Mouse (Mus musculus): Measurements from ENCODE around the gene Ikbke. TPM values are rescaled to one million over a fixed set of nuclear protein-coding genes. Genes with fewer than 3 reads are reported as not detected.
"Not testable (repeated sequence)": the region's sequence is repeated elsewhere in the genome, so short reads cannot be mapped to it uniquely, and the experiment has no call there.

Gene Ikbke
- 0.83 and 0.92 TPM in 2 replicates for polyA plus RNA-seq (2015; fragmentation: Nextera tagmentation; extraction: Ambion mirVana)

DNA sequence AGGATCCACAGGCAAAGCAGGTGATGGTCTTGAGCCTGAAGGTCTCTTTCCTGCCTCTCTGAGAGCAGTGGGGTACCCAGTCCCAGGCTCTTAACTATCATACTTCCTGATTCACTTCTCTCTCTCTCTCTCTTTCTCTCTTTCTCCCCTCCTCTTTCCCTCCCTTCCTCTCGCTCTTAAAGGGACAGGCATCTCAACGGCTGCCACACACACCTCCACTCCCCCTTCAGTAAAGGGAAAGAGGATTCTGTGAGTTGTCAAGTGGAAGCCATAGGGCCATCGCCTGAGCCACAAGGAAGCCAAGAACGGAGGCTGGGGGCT lies at the start of gene Ikbke:
Ikbke (minus strand) TSS at position 151 of the 321 bp plus-strand sequence.
- Histone ChIP-seq H3K9ac (no peak within 1 kb of the TSS), H3K4me3 (no peak within 1 kb of the TSS), H3K4me2 (no peak within 1 kb of the TSS)

DNA sequence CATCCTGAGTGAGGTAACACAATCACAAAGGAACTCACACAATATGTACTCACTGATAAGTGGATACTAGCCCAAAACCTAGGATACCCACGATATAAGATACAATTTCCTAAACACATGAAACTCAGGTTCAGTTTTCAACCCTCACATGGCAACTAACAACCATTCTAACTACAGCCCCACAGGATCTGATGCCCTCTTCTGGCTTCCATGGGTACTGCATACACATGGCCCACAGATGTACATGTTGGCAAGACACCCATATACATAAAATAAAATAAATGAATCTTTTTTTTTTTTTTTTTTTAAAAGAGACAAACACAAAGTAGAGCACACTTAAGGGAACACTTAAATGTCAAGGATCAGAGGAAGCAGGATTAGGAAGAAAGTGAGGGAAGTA lies 49.7 kb upstream of the Ikbke start:
- not testable (repeated sequence) for H3K4me1 ChIP-seq; ATAC-seq (replicated peaks); H3K9me3 ChIP-seq; H3K4me3 ChIP-seq; H3K27me3 ChIP-seq (replicated peaks); H3K4me2 ChIP-seq; H3K27ac ChIP-seq; H3K9ac ChIP-seq
- peaks cover 20% of the 10 kb centered on the region for H3K36me3 ChIP-seq (replicated peaks)
- WGBS: 90% methylated on average over 1 of the region's 1 CpGs

More for the DNA sequence above, at the start of gene Ikbke:
- WGBS: 47% methylated on average over 4 of the region's 4 CpGs
- Histone ChIP-seq H3K36me3 (replicated peaks) (no peaks in the 10 kb centered on the region), H3K4me1 (0 out of 2 replicates have a peak, but pooled peaks cover 5% of the 10 kb centered on the region), H3K9me3 (no peaks in the 10 kb centered on the region), H3K27ac (no peak within 1 kb of the TSS), H3K27me3 (replicated peaks) (no peaks in the 10 kb centered on the region)
- ATAC-seq (replicated peaks): no peak

DNA sequence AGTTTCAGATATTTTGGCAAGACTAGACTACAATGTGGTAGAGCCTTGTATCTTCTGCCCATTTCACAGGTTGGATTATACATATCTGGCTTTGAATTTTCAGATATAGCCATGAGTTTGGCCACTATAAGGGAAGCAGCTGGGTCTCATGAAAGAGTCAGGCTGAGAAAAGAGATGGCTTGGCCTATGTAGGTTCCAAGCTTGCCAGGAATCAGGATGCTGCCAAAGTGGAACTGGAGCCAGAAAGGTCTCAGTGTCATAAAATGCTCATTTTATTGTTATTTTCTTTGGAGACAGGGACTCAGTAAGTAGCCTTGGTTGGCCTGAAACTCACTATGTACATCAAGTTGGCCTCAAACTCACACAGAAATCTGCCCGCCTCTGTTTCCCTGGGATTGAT lies 47.8 kb upstream of the Ikbke start:
- no peak overlapping the region for H3K4me2 ChIP-seq
- 100% methylated on average over 1 of the region's 1 CpGs for WGBS
- ATAC-seq (replicated peaks): no peak

DNA sequence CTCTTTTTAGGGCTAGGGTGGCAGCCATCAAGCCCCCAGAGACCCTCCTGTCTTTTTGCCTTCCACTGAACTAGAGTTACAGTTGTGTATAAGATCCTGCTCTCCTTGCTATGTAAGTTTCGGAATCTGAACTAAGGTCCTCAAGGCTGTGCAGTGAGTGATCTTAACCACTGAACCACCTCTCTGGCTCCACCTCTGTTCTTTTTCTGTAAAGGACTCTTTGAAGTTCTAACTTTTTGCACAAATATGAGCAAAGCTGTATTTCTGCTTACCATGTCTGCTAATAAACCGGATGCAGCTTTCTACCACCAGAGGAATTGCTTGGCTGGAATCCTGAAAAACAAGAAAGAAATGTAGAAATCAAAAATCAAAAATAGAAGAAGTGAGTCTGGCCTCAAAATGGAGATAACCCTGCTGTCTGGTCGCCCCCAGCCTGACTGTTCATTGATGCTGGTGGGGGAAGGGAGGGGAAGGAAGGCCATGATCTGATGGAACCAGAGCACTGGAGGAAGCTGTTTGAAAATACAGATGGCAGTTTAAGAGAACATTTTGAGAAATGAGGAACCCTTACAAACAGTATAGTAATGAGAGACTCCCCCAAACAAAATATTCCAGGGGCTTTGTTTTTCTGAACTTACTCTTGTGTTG lies 45.5 kb upstream of the Ikbke start:
- Histone ChIP-seq H3K27me3 (replicated peaks) (no peaks in the 10 kb centered on the region), H3K4me2 (no peak overlapping the region), H3K27ac (no peak overlapping the region), H3K4me3 (no peak overlapping the region), H3K9me3 (no peaks in the 10 kb centered on the region), H3K9ac (no peak overlapping the region), H3K4me1 (no peaks in the 10 kb centered on the region), H3K36me3 (replicated peaks) (peaks cover 20% of the 10 kb centered on the region)
- WGBS: 91% methylated on average over 3 of the region's 3 CpGs
- no peak for ATAC-seq (replicated peaks)

More for the DNA sequence above, 47.8 kb upstream of the Ikbke start:
- H3K9ac ChIP-seq: no peak overlapping the region
- H3K9me3 ChIP-seq: no peaks in the 10 kb centered on the region
- H3K4me3 ChIP-seq: no peak overlapping the region
- H3K4me1 ChIP-seq: no peaks in the 10 kb centered on the region
- peaks cover 20% of the 10 kb centered on the region for H3K36me3 ChIP-seq (replicated peaks)
- H3K27ac ChIP-seq: no peak overlapping the region
- no peaks in the 10 kb centered on the region for H3K27me3 ChIP-seq (replicated peaks)

DNA sequence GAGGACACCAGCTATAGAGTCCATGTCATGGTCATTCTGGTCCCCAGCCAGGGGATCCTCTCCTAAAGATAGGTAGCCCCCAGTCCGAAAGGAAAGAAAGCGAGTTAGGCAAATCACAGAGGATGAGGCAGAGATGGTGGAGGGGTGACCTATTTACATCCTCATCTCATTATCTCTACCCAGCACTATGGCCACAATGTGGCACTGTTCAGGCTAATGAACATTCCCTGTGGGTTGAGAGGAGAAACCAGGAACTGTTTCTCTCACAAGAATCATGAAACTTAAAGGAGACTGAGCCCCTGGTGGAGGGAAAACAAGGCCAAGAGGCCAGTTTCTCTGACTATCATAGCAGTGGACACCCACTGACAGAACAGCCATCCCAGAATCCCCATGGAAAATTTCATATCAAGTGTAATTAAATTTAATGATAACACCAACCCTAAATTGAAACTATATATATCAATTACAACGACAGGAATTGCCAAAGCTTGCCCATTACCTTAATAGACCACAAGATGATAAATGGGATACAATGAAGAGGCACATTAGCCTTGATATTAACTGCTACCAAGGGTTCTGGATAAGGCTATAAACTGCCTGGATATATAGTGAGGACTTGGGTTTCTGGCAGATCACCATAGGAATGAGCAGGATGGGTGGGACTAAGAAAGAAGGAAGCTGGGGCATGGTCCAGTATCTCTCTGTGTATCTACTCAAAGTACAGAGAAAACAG lies 40.4 kb upstream of the Ikbke start:
- Histone ChIP-seq H3K27ac (no peak overlapping the region), H3K9me3 (no peaks in the 10 kb centered on the region), H3K4me3 (no peak overlapping the region), H3K4me1 (no peaks in the 10 kb centered on the region), H3K9ac (no peak overlapping the region), H3K27me3 (replicated peaks) (no peaks in the 10 kb centered on the region), H3K4me2 (no peak overlapping the region), H3K36me3 (replicated peaks) (peaks cover 29% of the 10 kb centered on the region)
- ATAC-seq (replicated peaks): no peak
- WGBS: 88% methylated on average over 3 of the region's 3 CpGs

DNA sequence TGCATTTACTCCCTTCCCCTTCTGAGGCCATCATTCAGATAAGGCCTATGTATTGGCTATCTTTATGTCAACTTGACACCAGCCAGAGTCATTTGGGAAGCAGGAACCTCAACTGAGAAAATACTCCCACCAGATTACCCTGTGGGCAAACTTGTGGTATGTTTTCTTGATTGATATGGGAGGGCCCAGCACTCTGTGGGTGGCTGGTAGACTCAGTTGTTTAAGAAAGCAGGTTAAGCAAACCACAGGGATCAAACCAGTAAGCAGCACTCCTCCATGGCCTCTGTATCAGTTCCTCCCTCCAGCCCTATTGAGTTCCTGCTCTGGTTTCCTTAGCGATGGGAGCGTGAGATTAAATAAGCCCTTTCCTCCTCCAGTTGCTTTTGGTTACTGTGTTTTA lies 39.0 kb upstream of the Ikbke start:
- no peak for ATAC-seq (replicated peaks)
- no peaks in the 10 kb centered on the region for H3K4me1 ChIP-seq
- no peak overlapping the region for H3K27ac ChIP-seq
- H3K36me3 ChIP-seq (replicated peaks): peaks cover 33% of the 10 kb centered on the region
- H3K9ac ChIP-seq: no peak overlapping the region
- 92% methylated on average over 2 of the region's 2 CpGs for WGBS
- no peaks in the 10 kb centered on the region for H3K9me3 ChIP-seq
- no peak overlapping the region for H3K4me2 ChIP-seq
- H3K27me3 ChIP-seq (replicated peaks): no peaks in the 10 kb centered on the region
- H3K4me3 ChIP-seq: no peak overlapping the region

DNA sequence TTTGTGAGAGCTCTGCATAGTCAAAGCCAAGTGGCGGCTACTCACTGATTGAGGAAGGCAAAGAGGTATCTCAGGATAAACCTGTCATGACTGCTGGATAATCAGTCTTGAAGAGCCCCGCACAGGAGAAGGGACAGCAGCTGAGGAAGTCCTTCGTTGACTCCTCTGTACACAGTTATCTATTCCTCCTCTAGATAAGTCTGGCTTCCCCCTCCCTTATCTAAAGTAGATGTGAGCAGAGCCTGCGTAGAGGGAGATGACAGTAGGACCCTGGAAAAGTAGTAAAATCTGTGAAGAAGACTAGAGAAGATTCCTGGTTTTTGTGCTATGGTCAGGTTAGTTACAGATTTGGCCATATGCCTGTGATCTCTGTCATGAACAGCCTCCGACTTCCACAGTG lies 38.2 kb upstream of the Ikbke start:
- H3K27me3 ChIP-seq (replicated peaks): no peaks in the 10 kb centered on the region
- H3K4me1 ChIP-seq: no peaks in the 10 kb centered on the region
- ATAC-seq (replicated peaks): no peak
- 92% methylated on average over 5 of the region's 5 CpGs for WGBS
- H3K36me3 ChIP-seq (replicated peaks): peaks cover 40% of the 10 kb centered on the region
- no peak overlapping the region for H3K4me2 ChIP-seq
- no peak overlapping the region for H3K9ac ChIP-seq
- H3K27ac ChIP-seq: no peak overlapping the region
- no peaks in the 10 kb centered on the region for H3K9me3 ChIP-seq
- no peak overlapping the region for H3K4me3 ChIP-seq

DNA sequence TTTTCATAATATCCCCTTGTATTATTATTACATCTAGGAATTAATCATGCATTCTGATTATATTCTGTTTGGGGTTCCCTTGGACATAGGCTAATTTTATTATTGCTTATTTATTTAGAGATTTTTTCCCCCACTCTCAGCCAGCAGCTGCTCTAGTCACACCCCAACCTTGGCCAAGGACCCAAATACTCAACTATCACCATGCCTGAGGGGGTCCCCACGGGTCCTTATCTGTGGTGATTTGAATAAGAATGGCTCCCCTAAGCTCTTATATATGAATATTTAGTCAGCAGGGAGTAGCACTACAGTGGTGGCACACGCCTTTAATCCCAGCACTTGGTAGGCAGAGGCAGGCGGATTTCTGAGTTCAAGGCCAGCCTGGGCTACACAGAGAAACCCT lies 31.9 kb upstream of the Ikbke start:
- Histone ChIP-seq H3K4me1 (no peaks in the 10 kb centered on the region), H3K9me3 (no peaks in the 10 kb centered on the region), H3K4me2 (no peak overlapping the region), H3K27ac (no peak overlapping the region), H3K4me3 (no peak overlapping the region), H3K27me3 (replicated peaks) (no peaks in the 10 kb centered on the region), H3K9ac (no peak overlapping the region), H3K36me3 (replicated peaks) (peaks cover 48% of the 10 kb centered on the region)
- ATAC-seq (replicated peaks): no peak
- 81% methylated on average over 3 of the region's 3 CpGs for WGBS

DNA sequence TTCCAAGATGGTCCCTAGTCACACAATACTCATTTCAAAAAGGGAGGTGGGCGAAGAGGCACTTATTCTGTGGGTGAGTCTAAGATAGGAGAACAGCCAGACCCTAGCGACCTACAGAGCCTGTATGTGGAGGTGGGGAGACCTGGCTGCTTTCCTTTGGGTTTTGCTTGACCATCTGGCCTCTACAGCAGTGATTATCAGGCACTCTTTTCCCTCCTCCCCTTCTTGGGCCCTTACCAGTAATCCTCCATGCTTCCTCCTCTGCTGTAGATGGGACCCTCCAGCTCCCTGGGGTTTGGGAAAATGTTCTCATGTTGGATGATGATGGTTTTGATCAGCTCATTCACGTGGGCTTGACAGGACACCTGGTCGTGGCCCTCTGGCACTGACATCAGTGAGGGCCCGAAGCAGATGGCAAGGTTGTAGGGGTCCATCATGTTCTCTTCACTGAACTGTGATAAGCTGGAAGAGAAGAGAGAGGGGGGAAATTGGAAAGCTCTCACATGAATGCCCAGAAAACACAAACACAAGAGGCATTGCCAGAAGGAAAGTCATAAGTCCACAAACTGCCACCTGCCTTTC lies 30.9 kb upstream of the Ikbke start:
- Histone ChIP-seq H3K36me3 (replicated peaks) (peaks cover 40% of the 10 kb centered on the region; the same call in 1 of the 2 replicates), H3K27me3 (replicated peaks) (no peaks in the 10 kb centered on the region), H3K27ac (no peak overlapping the region), H3K4me2 (no peak overlapping the region), H3K4me1 (no peaks in the 10 kb centered on the region), H3K9ac (no peak overlapping the region), H3K9me3 (no peaks in the 10 kb centered on the region), H3K4me3 (no peak overlapping the region)
- ATAC-seq (replicated peaks): no peak
- 96% methylated on average over 5 of the region's 5 CpGs for WGBS

DNA sequence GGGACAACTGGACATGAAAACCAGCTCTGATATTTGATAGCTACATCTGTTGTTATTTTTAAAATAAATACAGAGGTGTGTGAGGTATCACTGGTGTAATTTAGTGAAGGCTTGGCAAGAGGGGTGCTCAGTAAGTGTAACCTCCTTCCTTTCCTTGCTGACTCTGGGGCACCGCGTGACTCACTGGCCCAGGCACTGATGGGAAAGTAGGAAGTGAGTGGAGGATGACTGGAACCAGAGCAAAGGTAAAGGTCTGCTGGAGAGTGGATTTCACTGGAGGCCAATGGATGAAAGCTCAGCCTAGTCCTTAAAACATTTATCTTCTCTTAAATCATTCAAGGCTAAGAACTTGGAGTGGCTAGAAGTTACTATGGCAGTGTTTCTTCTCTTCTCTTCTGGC lies 21.3 kb upstream of the Ikbke start:
- Histone ChIP-seq H3K27ac (no peak overlapping the region), H3K9ac (no peak overlapping the region), H3K4me1 (no peaks in the 10 kb centered on the region), H3K9me3 (no peaks in the 10 kb centered on the region), H3K27me3 (replicated peaks) (no peaks in the 10 kb centered on the region), H3K4me2 (no peak overlapping the region), H3K36me3 (replicated peaks) (peaks cover 11% of the 10 kb centered on the region; the same call in 1 of the 2 replicates), H3K4me3 (no peak overlapping the region)
- no peak for ATAC-seq (replicated peaks)
- 94% methylated on average over 2 of the region's 2 CpGs for WGBS

DNA sequence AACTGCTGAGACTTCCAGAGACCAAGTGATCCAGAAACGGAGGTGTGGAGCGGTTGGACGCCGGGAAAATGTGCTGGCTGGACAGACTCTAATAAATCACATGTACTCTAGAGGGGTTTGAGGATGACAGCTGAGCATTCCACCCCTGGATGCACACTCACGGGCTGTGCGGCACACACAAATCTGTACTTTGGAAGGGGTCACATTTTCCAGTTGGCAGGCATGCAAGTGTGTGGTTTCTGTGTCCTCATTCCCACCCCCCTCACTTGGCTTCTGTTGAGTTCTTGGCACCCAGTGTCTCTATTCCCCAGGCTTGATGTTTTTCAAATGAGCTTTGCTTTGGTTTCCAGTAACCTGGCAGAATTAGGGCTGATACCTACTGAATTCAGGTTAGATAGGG lies 20.4 kb upstream of the Ikbke start:
- H3K27ac ChIP-seq: no peak overlapping the region
- H3K4me1 ChIP-seq: no peaks in the 10 kb centered on the region
- H3K27me3 ChIP-seq (replicated peaks): no peaks in the 10 kb centered on the region
- H3K4me3 ChIP-seq: no peak overlapping the region
- H3K9me3 ChIP-seq: no peaks in the 10 kb centered on the region
- peaks cover 11% of the 10 kb centered on the region; the same call in 1 of the 2 replicates for H3K36me3 ChIP-seq (replicated peaks)
- H3K4me2 ChIP-seq: no peak overlapping the region
- ATAC-seq (replicated peaks): no peak
- H3K9ac ChIP-seq: no peak overlapping the region
- WGBS: 89% methylated on average over 6 of the region's 6 CpGs

DNA sequence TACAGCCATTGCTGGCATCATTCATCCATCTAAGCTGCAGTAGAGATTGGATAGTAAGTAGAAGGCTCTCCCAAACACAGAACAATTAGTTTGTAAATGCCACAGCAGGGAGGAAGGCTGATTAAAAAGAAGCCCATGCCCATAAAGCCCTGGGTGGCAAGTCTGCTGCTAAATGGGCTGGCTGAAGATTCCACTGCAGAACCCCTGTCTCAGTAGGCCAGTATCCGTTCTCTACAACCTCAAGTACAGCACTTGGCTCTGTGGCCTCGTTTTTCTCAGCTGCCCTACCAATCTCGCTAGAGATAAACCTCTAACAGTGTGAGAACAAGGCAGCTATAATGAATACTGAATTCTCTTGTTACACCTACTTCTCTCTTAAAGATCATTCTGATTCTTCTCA lies 19.8 kb upstream of the Ikbke start:
- ATAC-seq (replicated peaks): no peak
- Histone ChIP-seq H3K4me1 (no peaks in the 10 kb centered on the region), H3K9ac (no peak overlapping the region), H3K4me2 (no peak overlapping the region), H3K27me3 (replicated peaks) (no peaks in the 10 kb centered on the region), H3K36me3 (replicated peaks) (peaks cover 11% of the 10 kb centered on the region; the same call in 1 of the 2 replicates), H3K4me3 (no peak overlapping the region), H3K27ac (no peak overlapping the region), H3K9me3 (no peaks in the 10 kb centered on the region)
- 50% methylated on average over 3 of the region's 3 CpGs for WGBS

Measured in midbrain, embryonic 15.5 days (tissue).